Mouse (Mus musculus): ENCODE results near the gene Def8.

DNA sequence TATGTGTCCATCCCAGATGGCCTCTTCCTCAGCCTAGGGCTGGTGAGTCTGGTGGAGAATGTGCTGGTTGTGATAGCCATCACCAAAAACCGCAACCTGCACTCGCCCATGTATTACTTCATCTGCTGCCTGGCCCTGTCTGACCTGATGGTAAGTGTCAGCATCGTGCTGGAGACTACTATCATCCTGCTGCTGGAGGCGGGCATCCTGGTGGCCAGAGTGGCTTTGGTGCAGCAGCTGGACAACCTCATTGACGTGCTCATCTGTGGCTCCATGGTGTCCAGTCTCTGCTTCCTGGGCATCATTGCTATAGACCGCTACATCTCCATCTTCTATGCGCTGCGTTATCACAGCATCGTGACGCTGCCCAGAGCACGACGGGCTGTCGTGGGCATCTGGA is 15.7 kb upstream of the Def8 start:
- TF ChIP-seq CTCF (IDR thresholded peaks at IDR 0.05; ENCODE audit: extremely low read depth, insufficient read depth, insufficient read length, insufficient replicate concordance) (no peak), POLR2A (IDR thresholded peaks at IDR 0.05; ENCODE audit: low read depth, low read length) (no peak)

All from spleen, adult 2 months (tissue).